Mouse (Mus musculus): ENCODE results near the gene Orai1. TPM values are rescaled to one million over a fixed set of nuclear protein-coding genes. Genes with fewer than 3 reads are reported as not detected.

Orai1 gene
- total RNA-seq, 1 experiment from 2014 or later: 38.4 TPM

- no peak for ATAC-seq (ENCODE audit: extremely low read depth, insufficient number of reproducible peaks, low FRiP score, poor library complexity, severe bottlenecking)
These were observed 21.1 kb upstream of the Orai1 start for GRCm38 (mm10) chr5:122993811-122994210.

- peak; percentile 55; the same call in 1 of the 2 replicates for ATAC-seq (ENCODE audit: extremely low read depth, insufficient number of reproducible peaks, low FRiP score, poor library complexity, severe bottlenecking)
These were observed 20.5 kb upstream of the Orai1 start for GRCm38 (mm10) chr5:122994303-122994846.

- ATAC-seq (ENCODE audit: extremely low read depth, insufficient number of reproducible peaks, low FRiP score, poor library complexity, severe bottlenecking): no peak
These were observed 20.0 kb upstream of the Orai1 start for GRCm38 (mm10) chr5:122994910-122995309.

- ATAC-seq (ENCODE audit: extremely low read depth, insufficient number of reproducible peaks, low FRiP score, poor library complexity, severe bottlenecking): no peak
These were observed 17.4 kb upstream of the Orai1 start for GRCm38 (mm10) chr5:122997205-122998204.

- ATAC-seq (ENCODE audit: extremely low read depth, insufficient number of reproducible peaks, low FRiP score, poor library complexity, severe bottlenecking): no peak
These were observed 14.0 kb upstream of the Orai1 start for GRCm38 (mm10) chr5:123000901-123001300.

GRCm38 (mm10) chr5:123005716-123006592 lies 8.9 kb upstream of the Orai1 start:
- ATAC-seq (ENCODE audit: extremely low read depth, insufficient number of reproducible peaks, low FRiP score, poor library complexity, severe bottlenecking): no peak

- no peak for ATAC-seq (ENCODE audit: extremely low read depth, insufficient number of reproducible peaks, low FRiP score, poor library complexity, severe bottlenecking)
These were observed 5.9 kb upstream of the Orai1 start for GRCm38 (mm10) chr5:123008877-123009493.

- no peak for ATAC-seq (ENCODE audit: extremely low read depth, insufficient number of reproducible peaks, low FRiP score, poor library complexity, severe bottlenecking)
These were observed 5.0 kb upstream of the Orai1 start for GRCm38 (mm10) chr5:123009873-123010272.

- no peak for ATAC-seq (ENCODE audit: extremely low read depth, insufficient number of reproducible peaks, low FRiP score, poor library complexity, severe bottlenecking)
These were observed 4.1 kb upstream of the Orai1 start for GRCm38 (mm10) chr5:123010806-123011205.

- no peak for ATAC-seq (ENCODE audit: extremely low read depth, insufficient number of reproducible peaks, low FRiP score, poor library complexity, severe bottlenecking)
These were observed 3.2 kb upstream of the Orai1 start for GRCm38 (mm10) chr5:123011705-123012104.

- peak; percentile 34; the same call in 1 of the 2 replicates for ATAC-seq (ENCODE audit: extremely low read depth, insufficient number of reproducible peaks, low FRiP score, poor library complexity, severe bottlenecking)
These were observed 1.1 kb upstream of the Orai1 start for GRCm38 (mm10) chr5:123013599-123014315.

- ATAC-seq (ENCODE audit: extremely low read depth, insufficient number of reproducible peaks, low FRiP score, poor library complexity, severe bottlenecking): no peak
These were observed 1.0 kb downstream of the Orai1 start for GRCm38 (mm10) chr5:123015915-123016314.

GRCm38 (mm10) chr5:123017504-123017903 lies 2.6 kb downstream of the Orai1 start:
- ATAC-seq (ENCODE audit: extremely low read depth, insufficient number of reproducible peaks, low FRiP score, poor library complexity, severe bottlenecking): no peak

- no peak for ATAC-seq (ENCODE audit: extremely low read depth, insufficient number of reproducible peaks, low FRiP score, poor library complexity, severe bottlenecking)
These were observed 4.6 kb downstream of the Orai1 start for GRCm38 (mm10) chr5:123019336-123020016.

GRCm38 (mm10) chr5:123020426-123020825 lies 5.6 kb downstream of the Orai1 start:
- ATAC-seq (ENCODE audit: extremely low read depth, insufficient number of reproducible peaks, low FRiP score, poor library complexity, severe bottlenecking): no peak

- ATAC-seq (ENCODE audit: extremely low read depth, insufficient number of reproducible peaks, low FRiP score, poor library complexity, severe bottlenecking): no peak
These were observed 6.6 kb downstream of the Orai1 start for GRCm38 (mm10) chr5:123021438-123021837.

- ATAC-seq (ENCODE audit: extremely low read depth, insufficient number of reproducible peaks, low FRiP score, poor library complexity, severe bottlenecking): no peak
These were observed 8.2 kb downstream of the Orai1 start for GRCm38 (mm10) chr5:123023049-123023448.

- ATAC-seq (ENCODE audit: extremely low read depth, insufficient number of reproducible peaks, low FRiP score, poor library complexity, severe bottlenecking): no peak
These were observed 9.4 kb downstream of the Orai1 start for GRCm38 (mm10) chr5:123024312-123024711.
